Mouse (Mus musculus): Measurements from ENCODE around the gene Olfr843. TPM values are rescaled to one million over a fixed set of nuclear protein-coding genes. Genes with fewer than 3 reads are reported as not detected.

Gene Olfr843
- not detected in 2 replicates for polyA plus RNA-seq (2015; fragmentation: Nextera tagmentation; extraction: Ambion mirVana)

GRCm38 (mm10) chr9:19251887-19252286 is at the start of gene Olfr843:
Gene Olfr843, minus strand, starts transcription at chr9:19251987.
- Histone ChIP-seq H3K27ac (ENCODE audit: low read length) (no peak within 1 kb of the TSS), H3K36me3 (ENCODE audit: control insufficient read depth, insufficient read depth) (no peaks in the 10 kb centered on the region), H3K4me2 (ENCODE audit: low read length) (no peak within 1 kb of the TSS), H3K9ac (replicated peaks; ENCODE audit: low read depth, low read length) (no peak within 1 kb of the TSS), H3K4me1 (replicated peaks; ENCODE audit: control insufficient read depth, insufficient read depth, low read length) (no peaks in the 10 kb centered on the region), H3K27me3 (replicated peaks; ENCODE audit: control insufficient read depth, insufficient read depth, low read length) (no peaks in the 10 kb centered on the region), H3K9me3 (ENCODE audit: control insufficient read depth, low read length) (no peaks in the 10 kb centered on the region), H3K4me3 (replicated peaks; ENCODE audit: low read length) (no peak within 1 kb of the TSS)
- no peak for ATAC-seq
- 85% methylated on average over 2 of the region's 2 CpGs for WGBS

Other genes with a start within 250 kb of the Olfr843 start
- gene Olfr835, start 219.3 kb downstream of the Olfr843 start, polyA plus RNA-seq (2015; fragmentation: Nextera tagmentation; extraction: Ambion mirVana), result not detected in 2 replicates
- not detected in 2 replicates for gene Olfr836, start 131.6 kb downstream of the Olfr843 start, polyA plus RNA-seq (2015; fragmentation: Nextera tagmentation; extraction: Ambion mirVana)
- not detected in 2 replicates for gene Olfr837, start 115.7 kb downstream of the Olfr843 start, polyA plus RNA-seq (2015; fragmentation: Nextera tagmentation; extraction: Ambion mirVana)
- gene Olfr839-ps1, start 74.7 kb downstream of the Olfr843 start, polyA plus RNA-seq (2015; fragmentation: Nextera tagmentation; extraction: Ambion mirVana), result not detected in 2 replicates
- not detected in 2 replicates for gene Olfr844, start 64.4 kb upstream of the Olfr843 start, polyA plus RNA-seq (2015; fragmentation: Nextera tagmentation; extraction: Ambion mirVana)
- not detected in 2 replicates for gene Olfr845, start 84.5 kb upstream of the Olfr843 start, polyA plus RNA-seq (2015; fragmentation: Nextera tagmentation; extraction: Ambion mirVana)
- not detected in 2 replicates for gene Olfr846, start 112.0 kb upstream of the Olfr843 start, polyA plus RNA-seq (2015; fragmentation: Nextera tagmentation; extraction: Ambion mirVana)
- gene Olfr847, start 126.7 kb upstream of the Olfr843 start, polyA plus RNA-seq (2015; fragmentation: Nextera tagmentation; extraction: Ambion mirVana), result not detected in 2 replicates
- gene Olfr849, start 188.3 kb upstream of the Olfr843 start, polyA plus RNA-seq (2015; fragmentation: Nextera tagmentation; extraction: Ambion mirVana), result not detected in 2 replicates
- not detected in 2 replicates for gene Olfr850, start 226.3 kb upstream of the Olfr843 start, polyA plus RNA-seq (2015; fragmentation: Nextera tagmentation; extraction: Ambion mirVana)
- gene Olfr851, start 241.3 kb upstream of the Olfr843 start, polyA plus RNA-seq (2015; fragmentation: Nextera tagmentation; extraction: Ambion mirVana), result not detected in 2 replicates